Mouse (Mus musculus) monocyte, adult 5-6 weeks (primary cell): Measurements from ENCODE around the gene Tll2. TPM values are rescaled to one million over a fixed set of nuclear protein-coding genes. Genes with fewer than 3 reads are reported as not detected.

ENCODE experiments used
- ATAC-seq: fragments of 153-309, 156-312 bp; replicated peaks from 2 replicates; pipeline ENCODE4 v1.8.0; 2017; ENCODE audit warnings: mild to moderate bottlenecking; ENCODE audit not compliant: low TSS enrichment, insufficient number of reproducible peaks, severe bottlenecking, poor library complexity, low FRiP score
- total RNA-seq: library from RNA; stranded (forward); fragments of 200-1000, 200-491, 200-594 nt; gene quantifications from 3 replicates; pipeline ENCODE4 v1.2.3, GENCODE M21; 2017

Gene Tll2
- total RNA-seq, 1 experiment from 2014 or later: not detected

DNA sequence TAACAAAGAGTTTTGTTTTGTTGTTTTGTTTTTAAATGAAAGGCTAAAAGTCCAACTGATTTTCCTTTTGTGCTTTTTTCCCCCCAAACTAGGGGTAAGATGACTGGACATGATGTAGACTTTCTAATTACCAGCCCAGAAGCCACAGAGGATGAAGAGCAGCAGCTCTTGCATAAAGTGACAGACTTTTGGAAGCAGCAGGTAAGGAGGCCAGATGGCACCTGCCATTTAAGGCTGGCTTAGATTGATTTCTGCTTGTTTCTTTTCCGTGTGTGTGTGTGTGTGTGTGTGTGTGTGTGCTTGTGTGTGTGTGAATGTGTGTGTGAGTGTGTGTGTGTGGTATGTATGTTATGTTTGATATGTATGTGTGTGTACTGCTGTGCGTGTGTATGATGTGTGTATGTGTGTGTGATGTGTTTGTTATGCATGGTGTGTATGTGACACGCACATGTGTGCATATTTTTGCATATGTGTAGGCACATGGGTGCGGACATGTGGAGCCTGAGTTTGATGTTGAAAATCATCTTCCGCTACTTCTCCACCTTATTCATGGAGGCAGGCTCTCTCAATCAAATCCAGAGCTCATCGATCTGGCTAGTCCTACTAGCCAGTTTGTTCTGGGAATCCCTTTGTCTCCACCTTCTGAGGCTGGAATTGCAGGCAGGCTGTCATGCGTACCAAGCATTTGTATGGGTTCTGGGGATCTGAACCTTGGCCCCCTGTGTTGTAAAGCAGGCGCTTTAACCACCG lies 159.0 kb downstream of the Tll2 start:
- ATAC-seq: no peak

DNA sequence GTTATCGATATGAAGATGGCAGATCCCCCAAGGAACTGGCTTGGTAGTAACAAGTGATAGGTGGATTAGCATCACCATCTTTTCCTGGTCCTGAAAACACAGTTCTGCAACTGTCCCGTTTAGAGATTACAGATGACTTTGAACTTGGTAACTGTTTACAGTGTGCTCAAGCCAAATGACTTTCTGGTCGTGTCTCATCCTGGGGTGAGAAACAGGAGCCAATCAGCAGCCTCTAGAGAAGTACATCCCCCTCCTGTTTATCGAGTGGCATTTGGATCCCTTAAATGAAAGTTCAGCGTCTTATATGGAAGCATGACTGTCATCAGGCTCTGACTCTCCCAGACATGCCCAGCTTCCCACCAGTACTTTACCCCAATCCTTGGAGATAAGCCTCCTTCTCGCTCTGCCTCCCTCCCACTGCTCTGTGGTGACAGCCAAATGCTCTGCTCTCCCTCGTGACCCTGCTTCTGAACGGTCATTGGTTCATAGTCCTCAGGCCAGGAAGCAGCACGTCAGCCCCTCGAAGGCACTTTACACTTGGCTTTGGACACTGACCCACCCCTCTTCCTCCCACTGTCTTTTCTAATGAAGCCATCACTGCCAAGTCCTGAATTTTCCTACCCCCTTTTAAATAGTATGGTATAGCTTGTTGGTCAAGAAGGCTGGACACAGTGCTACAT lies 161.4 kb downstream of the Tll2 start:
- ATAC-seq: no peak

DNA sequence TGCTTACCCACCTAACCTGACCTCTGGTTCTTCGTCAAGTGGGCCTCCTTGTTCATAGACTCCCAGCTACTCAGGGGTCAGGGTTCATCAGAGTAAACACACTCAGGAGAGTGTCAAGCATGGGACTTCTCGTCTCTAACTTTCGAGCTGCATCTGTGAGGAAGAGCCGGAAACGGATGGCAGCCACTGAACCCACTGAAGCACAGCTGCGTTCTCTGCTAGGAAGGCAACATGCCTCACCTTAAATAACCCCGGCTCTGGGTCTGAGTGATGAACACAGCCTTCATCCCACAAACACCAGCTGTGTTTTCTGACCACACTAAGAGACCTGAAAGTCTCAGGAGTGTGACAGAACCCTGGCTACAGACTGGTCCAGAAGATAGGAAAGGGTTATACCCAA lies 167.5 kb downstream of the Tll2 start:
- no peak for ATAC-seq

DNA sequence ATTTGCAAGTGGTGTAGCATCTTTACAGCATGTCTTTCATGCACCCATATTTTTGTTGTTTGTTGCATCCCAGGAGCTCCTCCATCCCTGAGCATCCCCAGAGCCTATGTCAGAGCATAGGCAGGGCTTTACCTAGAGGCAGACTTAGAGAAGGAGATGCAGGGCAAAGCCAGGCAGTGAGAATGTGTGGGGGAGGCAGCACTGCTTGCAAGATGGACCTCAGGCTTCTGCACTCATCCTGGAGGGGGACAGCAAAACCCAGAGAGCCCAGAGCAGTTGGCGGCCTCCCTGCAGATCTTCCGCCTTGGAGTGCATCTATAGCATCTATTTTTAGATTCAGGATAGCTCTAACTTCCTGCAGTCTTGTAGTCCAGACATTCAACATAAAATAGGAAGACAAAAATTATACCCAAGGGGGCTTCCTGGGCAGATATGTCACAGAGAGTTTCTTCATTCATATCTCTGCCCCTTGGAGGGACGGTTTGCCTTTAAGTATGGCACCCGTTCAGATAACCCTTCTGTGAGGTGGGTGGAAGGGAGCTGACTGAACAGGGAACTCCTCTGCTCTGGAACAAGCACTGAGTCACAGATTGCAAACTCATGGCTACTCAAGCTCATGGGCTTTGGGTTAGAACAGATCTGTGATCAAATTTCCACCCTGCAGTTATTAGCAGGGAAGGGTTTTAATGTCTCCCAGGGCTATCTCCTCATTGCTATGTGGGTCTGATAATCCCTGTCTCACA lies 170.7 kb downstream of the Tll2 start:
- no peak for ATAC-seq

Other genes with a start within 250 kb of the Tll2 start
- gene Blnk, start 212.3 kb downstream of the Tll2 start, total RNA-seq: 16.3 to 25.3 TPM (median 17.2 TPM) in 3 replicates
- 0.39 TPM in 1 of 3 replicates, not detected in the others for gene Dntt, start 177.6 kb downstream of the Tll2 start, total RNA-seq
- not detected in 3 replicates for gene Opalin, start 129.7 kb downstream of the Tll2 start, total RNA-seq
- 280 to 327 TPM (median 321 TPM) in 3 replicates for gene Tm9sf3, start 57.2 kb upstream of the Tll2 start, total RNA-seq
- 216 to 241 TPM (median 224 TPM) in 3 replicates for gene Pik3ap1, start 178.3 kb upstream of the Tll2 start, total RNA-seq